Mouse (Mus musculus): Measurements from ENCODE around the gene Anapc15. TPM values are rescaled to one million over a fixed set of nuclear protein-coding genes. Genes with fewer than 3 reads are reported as not detected.
A peak's percentile ranks its signal among the peaks of the same experiment; 100 is the strongest.

Anapc15 gene
- total RNA-seq, 2 experiments from 2014 or later, result 85.3 to 132 TPM

- peak; percentile 31; the same call in 1 of the 2 replicates for ATAC-seq (replicated peaks; ENCODE audit: low FRiP score, low TSS enrichment, poor library complexity, severe bottlenecking)
These were observed 25.7 kb upstream of the Anapc15 start, which contains the start of gene Inppl1 for GRCm38 (mm10) chr7:101837606-101838471. Gene Inppl1, minus strand, starts transcription at chr7:101838229.

DNA sequence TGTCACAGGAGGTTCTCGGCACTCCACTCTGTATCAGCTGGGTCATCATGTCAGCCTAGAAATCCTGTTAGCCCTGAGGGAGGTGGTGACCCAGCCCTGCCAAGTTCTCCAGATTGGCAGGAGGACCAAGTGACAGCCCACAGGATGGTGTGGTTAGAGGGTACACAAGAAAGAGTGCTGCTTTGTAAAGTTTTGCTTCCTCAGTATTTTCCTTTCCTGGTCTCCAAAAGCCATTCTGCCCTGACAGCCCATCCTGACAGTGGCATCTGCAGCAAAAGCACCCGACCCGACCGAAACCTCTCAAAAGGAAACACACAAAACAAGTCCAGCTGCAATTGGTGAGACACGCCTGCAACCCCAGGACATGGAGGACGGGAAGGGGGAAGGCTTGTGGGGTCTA is 19.3 kb upstream of the Anapc15 start:
- ATAC-seq (replicated peaks; ENCODE audit: low FRiP score, low TSS enrichment, poor library complexity, severe bottlenecking), result no peak

GRCm38 (mm10) chr7:101847934-101848333 is 15.6 kb upstream of the Anapc15 start:
- no peak for ATAC-seq (replicated peaks; ENCODE audit: low FRiP score, low TSS enrichment, poor library complexity, severe bottlenecking)

GRCm38 (mm10) chr7:101851689-101852088 is 11.8 kb upstream of the Anapc15 start:
- no peak for ATAC-seq (replicated peaks; ENCODE audit: low FRiP score, low TSS enrichment, poor library complexity, severe bottlenecking)

DNA sequence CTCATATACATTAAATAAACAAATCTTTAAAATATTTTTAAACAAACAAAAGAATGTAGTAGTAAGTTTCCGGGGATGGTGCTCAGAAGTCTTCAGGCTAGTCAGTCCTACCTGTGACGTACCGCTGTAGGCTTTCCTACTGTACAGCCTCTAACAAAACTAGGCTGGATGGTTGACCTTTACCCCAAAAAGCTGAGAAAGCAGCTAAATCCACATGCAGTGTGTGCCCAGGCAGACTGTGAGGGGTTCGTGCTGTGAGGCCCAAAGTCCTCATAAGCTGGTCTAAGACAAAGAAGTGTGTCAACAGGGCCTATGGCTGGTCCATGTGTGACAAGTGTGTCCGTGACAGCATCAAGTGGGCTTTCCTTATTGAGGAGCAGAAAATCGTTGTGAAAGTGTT is 10.7 kb upstream of the Anapc15 start:
- ATAC-seq (replicated peaks; ENCODE audit: low FRiP score, low TSS enrichment, poor library complexity, severe bottlenecking), result no peak

- no peak for ATAC-seq (replicated peaks; ENCODE audit: low FRiP score, low TSS enrichment, poor library complexity, severe bottlenecking)
These were observed 9.7 kb upstream of the Anapc15 start for GRCm38 (mm10) chr7:101853816-101854215.

GRCm38 (mm10) chr7:101857094-101857493 is 6.4 kb upstream of the Anapc15 start, which contains the start of gene Folr2:
Gene Folr2, minus strand, starts transcription at chr7:101857194.
- no peak for ATAC-seq (replicated peaks; ENCODE audit: low FRiP score, low TSS enrichment, poor library complexity, severe bottlenecking)

GRCm38 (mm10) chr7:101858362-101858761 is 5.2 kb upstream of the Anapc15 start:
- no peak; the same call in 1 of the 2 replicates for ATAC-seq (replicated peaks; ENCODE audit: low FRiP score, low TSS enrichment, poor library complexity, severe bottlenecking)

GRCm38 (mm10) chr7:101860978-101861377 is 2.5 kb upstream of the Anapc15 start:
- no peak for ATAC-seq (replicated peaks; ENCODE audit: low FRiP score, low TSS enrichment, poor library complexity, severe bottlenecking)

- 0 out of 2 replicates have a peak, but pooled peaks have one; percentile 41 for ATAC-seq (replicated peaks; ENCODE audit: low FRiP score, low TSS enrichment, poor library complexity, severe bottlenecking)
These were observed 1.2 kb upstream of the Anapc15 start for GRCm38 (mm10) chr7:101862291-101862690.

GRCm38 (mm10) chr7:101866491-101867265 is 3.2 kb downstream of the Anapc15 start:
- no peak for ATAC-seq (replicated peaks; ENCODE audit: low FRiP score, low TSS enrichment, poor library complexity, severe bottlenecking)

DNA sequence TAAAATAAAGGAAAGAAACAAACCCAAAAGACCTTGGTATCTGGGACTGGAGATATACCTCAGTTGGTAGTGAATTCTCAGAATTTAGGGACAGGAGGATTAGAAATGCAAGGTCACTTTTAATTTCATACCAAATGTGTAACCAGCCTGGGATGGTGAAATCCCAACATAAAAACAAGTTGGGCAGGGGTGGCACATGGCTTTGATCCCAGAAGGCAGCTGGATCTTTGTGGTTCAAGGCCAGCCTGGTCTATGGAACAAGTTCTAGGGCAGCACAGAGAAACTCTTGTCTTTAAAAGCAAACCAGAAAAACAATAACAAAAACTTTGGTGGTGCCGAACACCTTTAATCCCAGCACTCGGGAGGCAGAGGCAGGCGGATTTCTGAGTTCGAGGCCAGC is 4.0 kb downstream of the Anapc15 start:
- no peak for ATAC-seq (replicated peaks; ENCODE audit: low FRiP score, low TSS enrichment, poor library complexity, severe bottlenecking)

DNA sequence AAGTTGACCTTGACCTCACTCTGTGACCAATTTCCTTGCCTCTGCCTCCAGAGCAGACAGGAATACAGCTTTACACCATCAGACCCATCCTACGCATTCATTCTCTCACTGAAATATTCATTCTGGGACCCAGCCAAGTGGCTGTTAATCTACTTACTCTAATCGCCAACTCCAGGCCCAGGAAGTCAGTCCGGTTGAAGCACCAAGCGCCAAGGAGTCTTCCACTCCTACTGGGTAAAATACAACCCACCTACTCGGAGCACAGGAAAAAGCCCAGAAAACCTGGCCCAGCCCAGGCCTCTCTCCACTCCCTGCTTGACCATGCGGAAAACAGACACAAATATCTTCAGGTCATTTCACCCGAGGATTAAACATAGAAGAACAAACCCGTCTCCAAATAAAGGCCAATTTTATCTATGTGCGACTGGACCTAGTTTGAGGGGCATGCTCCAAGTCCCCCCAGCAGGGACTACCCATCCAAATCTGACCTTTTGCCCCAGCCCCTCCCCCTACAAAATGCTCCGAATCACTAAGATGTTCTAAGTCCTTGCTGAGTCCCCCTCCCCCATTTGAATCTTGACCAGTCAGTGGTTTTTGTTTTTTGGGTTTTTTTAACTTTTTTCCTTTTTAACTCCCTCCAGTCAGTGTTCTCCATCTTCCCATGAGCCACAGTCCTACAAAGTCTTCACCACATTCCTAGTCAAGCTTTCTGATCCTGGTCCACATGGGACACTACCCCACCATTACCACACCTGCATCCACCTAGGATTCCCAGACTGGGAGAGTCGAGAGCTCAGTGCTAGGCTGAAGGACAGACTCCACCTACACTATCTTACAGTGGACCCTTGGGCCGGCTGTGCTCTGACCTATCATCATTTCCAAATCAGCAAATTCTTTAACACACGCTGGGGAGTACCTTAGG is 5.0 kb downstream of the Anapc15 start:
- peak; percentile 72 for ATAC-seq (replicated peaks; ENCODE audit: low FRiP score, low TSS enrichment, poor library complexity, severe bottlenecking)

DNA sequence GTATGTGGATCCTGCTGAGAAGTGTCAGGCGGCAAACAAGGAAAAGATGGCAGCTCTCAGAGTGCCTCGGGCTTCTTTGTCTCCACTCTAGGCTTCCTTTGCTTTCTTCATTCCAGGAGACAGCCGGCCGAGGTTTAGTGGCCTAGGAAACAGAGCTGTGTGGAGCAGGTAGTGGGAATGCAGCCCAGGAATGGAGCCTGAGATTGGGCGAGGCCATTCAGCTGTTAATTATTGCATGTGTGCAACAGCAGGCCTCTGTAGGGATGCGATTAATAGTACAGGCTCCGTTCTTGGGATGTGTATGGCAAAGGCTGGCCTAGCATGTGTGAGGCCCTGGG is 5.6 kb downstream of the Anapc15 start:
- ATAC-seq (replicated peaks; ENCODE audit: low FRiP score, low TSS enrichment, poor library complexity, severe bottlenecking), result no peak

DNA sequence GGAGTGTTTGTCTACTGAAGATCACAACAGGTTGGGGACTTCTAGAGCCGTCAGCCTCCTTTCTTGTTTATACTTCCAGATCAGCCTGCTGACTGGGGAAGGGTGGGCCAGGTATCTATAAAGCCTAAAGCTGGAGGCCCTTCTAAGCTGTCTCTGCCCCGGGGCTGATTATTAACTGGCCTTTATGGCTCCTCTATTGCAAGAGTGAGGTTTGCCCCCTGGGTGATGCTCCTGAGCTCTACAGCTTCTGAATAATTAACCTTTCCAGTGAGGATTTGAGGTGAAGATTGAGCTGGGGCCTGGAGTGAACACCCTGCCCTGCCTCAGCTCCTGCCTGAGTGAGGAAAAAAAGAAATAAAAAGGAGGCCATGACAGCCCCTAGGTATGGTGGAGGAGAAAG is 7.1 kb downstream of the Anapc15 start, which contains the start of gene Folr1:
Gene Folr1, minus strand, starts transcription at position 160 of the 400 bp plus-strand sequence.
- ATAC-seq (replicated peaks; ENCODE audit: low FRiP score, low TSS enrichment, poor library complexity, severe bottlenecking), result no peak

DNA sequence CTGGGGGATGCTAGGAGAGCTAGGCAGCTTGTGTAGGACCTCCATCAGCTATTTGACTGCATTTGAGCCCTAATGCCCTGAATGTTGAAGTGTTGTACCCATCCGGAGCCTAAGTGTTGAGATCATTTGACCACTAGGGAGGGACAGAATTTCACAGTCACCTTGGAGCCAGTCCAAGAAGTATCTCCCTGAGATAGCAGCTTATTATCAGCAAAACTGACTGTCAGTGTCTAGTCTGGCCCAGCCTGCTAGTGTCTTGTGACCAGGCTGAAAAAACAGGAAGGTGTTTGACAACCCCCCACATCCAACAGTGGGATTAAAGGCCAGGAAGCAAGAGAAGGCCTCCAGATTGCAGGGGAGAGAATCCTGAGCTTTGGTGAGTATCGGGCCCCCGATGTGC is 7.8 kb downstream of the Anapc15 start:
- ATAC-seq (replicated peaks; ENCODE audit: low FRiP score, low TSS enrichment, poor library complexity, severe bottlenecking), result peak; percentile 54

- ATAC-seq (replicated peaks; ENCODE audit: low FRiP score, low TSS enrichment, poor library complexity, severe bottlenecking), result no peak
These were observed 12.5 kb downstream of the Anapc15 start for GRCm38 (mm10) chr7:101875978-101876377.

- no peak for ATAC-seq (replicated peaks; ENCODE audit: low FRiP score, low TSS enrichment, poor library complexity, severe bottlenecking)
These were observed 17.3 kb downstream of the Anapc15 start for GRCm38 (mm10) chr7:101880855-101881254.

GRCm38 (mm10) chr7:101882413-101883154 is 19.1 kb downstream of the Anapc15 start:
- no peak for ATAC-seq (replicated peaks; ENCODE audit: low FRiP score, low TSS enrichment, poor library complexity, severe bottlenecking)

Data from megakaryocyte-erythroid progenitor cell, adult 5-6 weeks (primary cell).